Mouse (Mus musculus): ENCODE data around the gene Zfand4. TPM values are rescaled to one million over a fixed set of nuclear protein-coding genes. Genes with fewer than 3 reads are reported as not detected.

The Zfand4 gene
- total and polyA plus RNA-seq, 3 experiments = 4.3 to 5.5 TPM; not detected in 1

DNA sequence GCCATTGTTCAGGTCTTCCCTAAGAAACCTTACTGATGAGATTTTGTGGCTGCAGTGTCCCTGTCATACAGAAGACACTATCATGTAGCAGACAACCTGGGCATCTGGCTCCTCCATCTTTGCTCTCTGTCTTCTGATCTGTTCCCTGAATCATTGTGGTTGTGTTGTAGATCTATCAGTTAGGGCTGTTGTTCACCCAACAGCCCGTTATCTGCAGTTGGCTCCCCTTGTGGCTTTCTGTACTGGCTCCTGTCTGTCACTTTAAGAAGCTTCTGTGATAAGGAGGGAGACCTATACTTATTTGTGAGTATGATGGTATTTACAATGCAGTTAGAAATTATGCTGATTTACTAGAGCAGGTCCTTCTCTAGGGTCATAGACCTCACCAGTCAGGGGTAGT is 76.5 kb downstream of the Zfand4 start:
- Histone ChIP-seq H3K4me3 (ENCODE audit: control insufficient read depth in 1 of 2, insufficient read depth in 1 of 2, low read depth in 2 of 2, low read length in 2 of 2) (no peak overlapping the region), H3K4me1 (ENCODE audit: control insufficient read depth in 1 of 2, insufficient read depth in 2 of 2, low read length in 2 of 2) (peaks cover 4 to 14% of the 10 kb centered on the region in 2 experiments), H3K36me3 (ENCODE audit: control insufficient read depth in 1 of 2, insufficient read depth in 2 of 2, low read length in 2 of 2) (peaks cover 0 to 26% of the 10 kb centered on the region in 2 experiments; a peak in 2 of 4 replicates), H3K9me3 (replicated peaks; ENCODE audit: insufficient read depth, low read length) (no peaks in the 10 kb centered on the region), H3K9ac (ENCODE audit: control insufficient read depth, low read depth, low read length, poor library complexity, severe bottlenecking) (no peak overlapping the region), H3K27me3 (ENCODE audit: control insufficient read depth in 1 of 2, insufficient read depth in 2 of 2, low read length in 2 of 2) (no peaks in the 10 kb centered on the region), H3K27ac (ENCODE audit: control insufficient read depth, low read depth, low read length) (peak overlapping the region; percentile 64), H3K79me2 (ENCODE audit: control insufficient read depth, insufficient read depth, low read length, poor library complexity) (peaks cover 14% of the 10 kb centered on the region)
- peak; percentile 65 for DNase-seq (ENCODE audit: low read depth, low spot score)
- TF ChIP-seq USF1 (IDR thresholded peaks at IDR 0.05; ENCODE audit: low read depth, low read length) (no peak), RAD21 (IDR thresholded peaks at IDR 0.05; ENCODE audit: low read depth, low read length) (no peak), TCF12 (IDR thresholded peaks at IDR 0.05; ENCODE audit: low read depth, low read length) (peak; percentile 84), E2F4 (IDR thresholded peaks at IDR 0.05; ENCODE audit: borderline replicate concordance, low read depth, low read length) (no peak), USF2 (IDR thresholded peaks at IDR 0.05; ENCODE audit: borderline replicate concordance in 1 of 2, insufficient read depth in 1 of 2, low read depth in 1 of 2, low read length in 2 of 2) (no peak), ZNF384 (IDR thresholded peaks at IDR 0.05; ENCODE audit: low read depth, low read length) (no peak), MXI1 (IDR thresholded peaks at IDR 0.05; ENCODE audit: low read depth, low read length) (0 out of 2 replicates have a peak, but pooled peaks have one; percentile 36), ETS1 (IDR thresholded peaks at IDR 0.05; ENCODE audit: low read depth, low read length) (peak; percentile 74), MAX (IDR thresholded peaks at IDR 0.05; ENCODE audit: low read length) (no peak), ZMIZ1 (IDR thresholded peaks at IDR 0.05; ENCODE audit: low read depth, low read length) (no peak), MEF2A (IDR thresholded peaks at IDR 0.05; ENCODE audit: extremely low read depth, insufficient replicate concordance, low read depth, low read length, poor library complexity, severe bottlenecking) (no peak), EP300 (IDR thresholded peaks at IDR 0.05; ENCODE audit: low read depth in 1 of 2, low read length in 2 of 2) (peak; percentile 77 to 89), ZKSCAN1 (IDR thresholded peaks at IDR 0.05; ENCODE audit: low read depth, low read length) (no peak), CHD1 (IDR thresholded peaks at IDR 0.05; ENCODE audit: low read depth, low read length) (no peak), SMC3 (IDR thresholded peaks at IDR 0.05; ENCODE audit: low read depth, low read length) (no peak), KAT2A (conservative IDR thresholded peaks at IDR 0.05; ENCODE audit: low read depth, low read length) (no peak), MYC (IDR thresholded peaks at IDR 0.05; ENCODE audit: low read depth, low read length) (no peak), CTCF (IDR thresholded peaks at IDR 0.05 in 2 of 3, conservative IDR thresholded peaks at IDR 0.05 in 1 of 3; ENCODE audit: control insufficient read depth in 1 of 3, insufficient read depth in 1 of 3, low read depth in 2 of 3, low read length in 3 of 3, poor library complexity in 1 of 3, severe bottlenecking in 1 of 3) (no peak), TAL1 (IDR thresholded peaks at IDR 0.05; ENCODE audit: low read length) (0 out of 2 replicates have a peak, but pooled peaks have one; percentile 21), POLR2A (IDR thresholded peaks at IDR 0.05; ENCODE audit: control insufficient read depth in 1 of 2, insufficient read depth in 1 of 2, low read depth in 1 of 2, low read length in 2 of 2, poor library complexity in 1 of 2) (no peak), POLR2AphosphoS5 (IDR thresholded peaks at IDR 0.05; ENCODE audit: borderline replicate concordance, low read depth, low read length) (no peak), ZC3H11A (IDR thresholded peaks at IDR 0.05; ENCODE audit: low read depth, low read length) (no peak), NRF1 (IDR thresholded peaks at IDR 0.05; ENCODE audit: insufficient read depth, low read depth, low read length, poor library complexity, severe bottlenecking) (no peak), JUND (IDR thresholded peaks at IDR 0.05; ENCODE audit: low read depth, low read length) (no peak), UBTF (IDR thresholded peaks at IDR 0.05; ENCODE audit: borderline replicate concordance, insufficient read depth, low read depth, low read length) (no peak), ELF1 (IDR thresholded peaks at IDR 0.05; ENCODE audit: low read depth, low read length) (no peak), BHLHE40 (IDR thresholded peaks at IDR 0.05; ENCODE audit: borderline replicate concordance, low read depth, low read length) (peak; percentile 6; the same call in 1 of the 2 replicates), MAZ (IDR thresholded peaks at IDR 0.05; ENCODE audit: low read depth, low read length) (no peak), TBP (IDR thresholded peaks at IDR 0.05; ENCODE audit: low read depth, low read length) (no peak), HCFC1 (IDR thresholded peaks at IDR 0.05; ENCODE audit: low read depth, low read length) (no peak), GABPA (IDR thresholded peaks at IDR 0.05; ENCODE audit: low read depth, low read length) (no peak), SIN3A (IDR thresholded peaks at IDR 0.05; ENCODE audit: low read length) (peak; percentile 67; the same call in 1 of the 2 replicates), CHD2 (IDR thresholded peaks at IDR 0.05; ENCODE audit: low read length) (no peak), POLR2AphosphoS2 (IDR thresholded peaks at IDR 0.05; ENCODE audit: low read length) (no peak), MAFK (IDR thresholded peaks at IDR 0.05; ENCODE audit: borderline replicate concordance, low read depth, low read length) (no peak), NELFE (IDR thresholded peaks at IDR 0.05; ENCODE audit: low read depth, low read length) (no peak), RCOR1 (IDR thresholded peaks at IDR 0.05; ENCODE audit: low read depth, low read length) (peak; percentile 53; the same call in 1 of the 2 replicates), MYB (IDR thresholded peaks at IDR 0.05; ENCODE audit: low read depth, low read length) (peak; percentile 82)

Measured in MEL (cell line).